Mouse (Mus musculus): ENCODE measurements around the gene Shisa8.

DNA sequence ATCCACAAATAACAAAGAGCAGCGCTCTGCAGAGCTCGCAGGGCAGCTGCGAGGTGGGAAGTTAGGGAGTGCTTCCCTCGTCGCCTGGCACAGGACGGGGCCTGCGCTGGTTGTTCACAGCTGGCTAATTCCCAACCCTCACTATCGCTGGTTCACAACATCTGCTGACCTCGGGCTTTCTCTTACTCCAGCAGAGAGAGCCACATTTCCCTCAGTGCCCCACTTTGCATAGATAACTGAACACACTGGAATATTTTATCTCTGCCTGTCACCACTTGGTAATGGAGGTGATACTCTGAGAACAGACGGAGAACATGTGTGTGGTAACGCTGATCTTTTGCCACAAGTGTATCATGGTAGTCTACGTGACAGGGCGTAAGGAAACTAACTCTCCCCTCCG lies 26.5 kb downstream of the Shisa8 start:
- TF ChIP-seq CEBPB (IDR thresholded peaks at IDR 0.05; ENCODE audit: low read depth) (no peak), CTCF (IDR thresholded peaks at IDR 0.05; ENCODE audit: control insufficient read depth, insufficient read depth, insufficient read length) (no peak), MAX (IDR thresholded peaks at IDR 0.05) (no peak)
